Comparison of ENCODE assay signal across 17 mouse cellular contexts in genomic region chr2:131487337-131487736, GRCm38 (mm10).
"Had no signal": no experiment of that assay in that cellular context is flagged by ENCODE, and none has a peak within 500 bp of the region (broad histone marks: within the 10 kb centered on the region; RNA-seq: fewer than 3 reads in every experiment).

No protein-coding gene starts in this region.

- H3K27ac ChIP-seq: layer of hippocampus, adult 2 months; liver, embryonic 15.5 days; midbrain, embryonic 10.5 days; midbrain, embryonic 15.5 days; neural tube, embryonic 12.5 days; stomach, embryonic 15.5 days had no signal

- H3K27me3 ChIP-seq: midbrain, embryonic 15.5 days; neural tube, embryonic 12.5 days; stomach, embryonic 15.5 days had no signal

- H3K4me2 ChIP-seq: liver, embryonic 15.5 days; lung, embryonic 14.5 days; midbrain, embryonic 15.5 days; neural tube, embryonic 12.5 days; stomach, embryonic 15.5 days had no signal

- H3K9me3 ChIP-seq: liver, embryonic 15.5 days; midbrain, embryonic 10.5 days; midbrain, embryonic 15.5 days; neural tube, embryonic 12.5 days; stomach, embryonic 15.5 days had no signal

- DNase-seq: kidney, adult 11 months; kidney, postnatal 10 days; kidney, postnatal 4 days; lung, embryonic 14.5 days; lung, postnatal 10 days; lung, postnatal 4 days; retina, postnatal 1 day; right cerebral cortex, postnatal 4 days; spleen, adult 18-20 months; thymus, adult 2 months; thymus, postnatal 36 days had no signal

- H3K36me3 ChIP-seq: liver, embryonic 15.5 days; midbrain, embryonic 10.5 days; midbrain, embryonic 15.5 days; neural tube, embryonic 12.5 days; stomach, embryonic 15.5 days had no signal

- H3K9ac ChIP-seq: liver, embryonic 15.5 days; lung, embryonic 14.5 days; midbrain, embryonic 15.5 days; neural tube, embryonic 12.5 days; stomach, embryonic 15.5 days had no signal

- H3K4me1 ChIP-seq: stomach, embryonic 15.5 days had no signal

- ATAC-seq: midbrain, embryonic 15.5 days had no signal

- H3K4me3 ChIP-seq: layer of hippocampus, adult 2 months; liver, embryonic 15.5 days; midbrain, embryonic 10.5 days; midbrain, embryonic 15.5 days; neural tube, embryonic 12.5 days; stomach, embryonic 15.5 days had no signal
